ENCODE assay signal across 23 mouse cellular contexts in genomic region chr16:10723816-10724647, GRCm38 (mm10).
DNase-seq lines count a peak whose midpoint lies in the region; ATAC-seq and TF ChIP-seq lines count a peak whose summit lies in the region.
"Had no signal": no experiment of that assay in that cellular context is flagged by ENCODE, and none has a peak within 500 bp of the region (broad histone marks: within the 10 kb centered on the region; RNA-seq: fewer than 3 reads in every experiment).

No protein-coding gene starts in this region.

- peak overlapping the region; percentile 43; the same call in 1 of the 2 replicates for H3K27ac ChIP-seq in lung, embryonic 14.5 days (ENCODE audit: low read depth)
- 0 out of 2 replicates have a peak overlapping the region, but pooled peaks have one; percentile 22 for H3K27ac ChIP-seq in thymus, adult 2 months (ENCODE audit: control insufficient read depth, insufficient read depth, low read length)
- H3K27ac ChIP-seq: embryonic facial prominence, embryonic 10.5 days; hindbrain, embryonic 10.5 days; hindbrain, postnatal 0 days; kidney, postnatal 0 days; left cerebral cortex, adult 2 months; limb, embryonic 10.5 days; midbrain, embryonic 15.5 days; stomach, embryonic 15.5 days had no signal

- H3K27me3 ChIP-seq in lung, embryonic 14.5 days (ENCODE audit: insufficient read depth, low read length), result no peaks in the 10 kb centered on the region
- no peaks in the 10 kb centered on the region for H3K27me3 ChIP-seq in thymus, adult 2 months (ENCODE audit: control insufficient read depth, insufficient read depth, low read length)
- H3K27me3 ChIP-seq: midbrain, embryonic 15.5 days; stomach, embryonic 15.5 days had no signal

- peaks cover 29% of the 10 kb centered on the region for H3K4me1 ChIP-seq in lung, embryonic 14.5 days (ENCODE audit: insufficient read depth)
- no peaks in the 10 kb centered on the region for H3K4me1 ChIP-seq in lung, adult 2 months (ENCODE audit: control insufficient read depth, insufficient read depth, low read length)
- H3K4me1 ChIP-seq in thymus, adult 2 months (replicated peaks; ENCODE audit: control insufficient read depth, insufficient read depth, low read length), result peaks cover 39% of the 10 kb centered on the region
- H3K4me1 ChIP-seq: midbrain, embryonic 15.5 days had no signal

- H3K9ac ChIP-seq in lung, embryonic 14.5 days, result no peak overlapping the region
- H3K9ac ChIP-seq: liver, postnatal 0 days; midbrain, embryonic 15.5 days; stomach, embryonic 15.5 days had no signal

- H3K4me3 ChIP-seq in lung, embryonic 14.5 days (ENCODE audit: low read depth, low read length), result no peak overlapping the region
- H3K4me3 ChIP-seq in lung, adult 2 months (replicated peaks; ENCODE audit: extremely low read depth, low read depth, low read length), result no peak overlapping the region
- no peak overlapping the region for H3K4me3 ChIP-seq in thymus, adult 2 months (ENCODE audit: control insufficient read depth, insufficient read depth, low read length)
- H3K4me3 ChIP-seq: embryonic facial prominence, embryonic 10.5 days; hindbrain, embryonic 10.5 days; left cerebral cortex, adult 2 months; limb, embryonic 10.5 days; midbrain, embryonic 15.5 days; myocyte; stomach, embryonic 15.5 days had no signal

- no peaks in the 10 kb centered on the region for H3K9me3 ChIP-seq in lung, embryonic 14.5 days (ENCODE audit: low read depth, low read length)
- H3K9me3 ChIP-seq: embryonic facial prominence, embryonic 10.5 days; G1E; hindbrain, embryonic 10.5 days; limb, embryonic 10.5 days; midbrain, embryonic 15.5 days; stomach, embryonic 15.5 days had no signal

- ATAC-seq in lung, embryonic 14.5 days (ENCODE audit: insufficient read depth), result peak; percentile 60
- peak; percentile 58 for ATAC-seq in granulocyte monocyte progenitor cell, adult 5-6 weeks (replicated peaks; ENCODE audit: poor library complexity, severe bottlenecking)
- ATAC-seq: midbrain, embryonic 15.5 days had no signal

- no peak for TF ChIP-seq POLR2A in lung, adult 2 months (IDR thresholded peaks at IDR 0.05; ENCODE audit: borderline replicate concordance, extremely low read depth, low read depth, low read length)
- TF ChIP-seq POLR2A in thymus, adult 2 months (IDR thresholded peaks at IDR 0.05; ENCODE audit: control insufficient read depth, extremely low read depth, insufficient read depth, low read length, poor library complexity), result no peak

- 28% methylated on average over 5 of the region's 5 CpGs for WGBS in lung, embryonic 14.5 days
- whole genome bisulfite sequencing in lung, adult 2 months, result 61% methylated on average over 5 of the region's 5 CpGs
- WGBS in thymus, adult 2 months, result 34% methylated on average over 5 of the region's 5 CpGs

- TF ChIP-seq CTCF in lung, embryonic 14.5 days (IDR thresholded peaks at IDR 0.05; ENCODE audit: low read depth), result no peak; the same call in 1 of the 2 replicates
- no peak for TF ChIP-seq CTCF in lung, adult 2 months (IDR thresholded peaks at IDR 0.05; ENCODE audit: insufficient read depth, low read length)
- TF ChIP-seq CTCF in thymus, adult 2 months (IDR thresholded peaks at IDR 0.05; ENCODE audit: borderline replicate concordance, control insufficient read depth, extremely low read depth, insufficient read depth, low read length, poor library complexity), result no peak

- H3K36me3 ChIP-seq in lung, embryonic 14.5 days (ENCODE audit: insufficient read depth), result no peaks in the 10 kb centered on the region
- H3K36me3 ChIP-seq in thymus, adult 2 months (ENCODE audit: control insufficient read depth, insufficient read depth, low read length), result no peaks in the 10 kb centered on the region
- H3K36me3 ChIP-seq: embryonic facial prominence, embryonic 10.5 days; hindbrain, embryonic 10.5 days; limb, embryonic 10.5 days; midbrain, embryonic 15.5 days; stomach, embryonic 15.5 days had no signal

- H3K4me2 ChIP-seq in lung, embryonic 14.5 days, result no peak overlapping the region
- H3K4me2 ChIP-seq: midbrain, embryonic 15.5 days; stomach, embryonic 15.5 days had no signal

- peak; percentile 87 for DNase-seq in lung, embryonic 14.5 days
- DNase-seq in lung, adult 2 months, result no peak
- DNase-seq in thymus, adult 2 months, result no peak
- DNase-seq in thymus, postnatal 10 days (ENCODE audit: low spot score in 2 of 2), result no peak
- peak; percentile 52 for DNase-seq in naive thymus-derived CD4-positive, alpha-beta T cell, adult 2 months (ENCODE audit: low read depth)
- no peak for DNase-seq in frontal cortex, postnatal 10 days (ENCODE audit: low spot score in 2 of 2)
- DNase-seq: adrenal gland, postnatal 14 days; gastrocnemius, postnatal 25 days; kidney, adult 11 months; liver, postnatal 0 days; right cerebral cortex, postnatal 25 days; thymus, adult 18-20 months had no signal

Comparison
In these comparisons a context has a peak if more than half of its experiments do, and no peak if none do; other contexts are left out.
1. DNase-seq: peak in lung, embryonic 14.5 days (single experiment) and naive thymus-derived CD4-positive, alpha-beta T cell, adult 2 months (single experiment); none in lung, adult 2 months (single experiment), thymus, adult 2 months (single experiment), thymus, postnatal 10 days (0 of 2) and frontal cortex, postnatal 10 days (0 of 2).